Mouse (Mus musculus) E14TG2a.4 (cell line): ENCODE data around the gene Ier3.

ENCODE experiments used
- CTCF ChIP-seq: conservative IDR thresholded peaks from 2 replicates; pipeline ENCODE4 v1.5.1; 2014; ENCODE audit warnings: low read length
- NANOG ChIP-seq: IDR thresholded peaks from 2 replicates; pipeline ENCODE4 v1.6.1; 2014; ENCODE audit warnings: borderline replicate concordance, low read length, mixed read lengths
- POU5F1 ChIP-seq: IDR thresholded peaks from 2 replicates; pipeline ENCODE4 v1.6.1; 2014; ENCODE audit warnings: low read length, borderline replicate concordance

GRCm38 (mm10) chr17:35785140-35785539, 36.3 kb upstream of the Ier3 start:
- TF ChIP-seq CTCF: no peak
- no peak for TF ChIP-seq POU5F1
- no peak for TF ChIP-seq NANOG
